Mouse (Mus musculus): ENCODE results near the gene Actn1. TPM values are rescaled to one million over a fixed set of nuclear protein-coding genes. Genes with fewer than 3 reads are reported as not detected.
"Not testable (repeated sequence)": the region's sequence is repeated elsewhere in the genome, so short reads cannot be mapped to it uniquely, and the experiment has no call there.

Actn1 gene
- polyA plus RNA-seq, 1 experiment from 2014 or later = 7.3 TPM

GRCm38 (mm10) chr12:80277428-80277827, 17.3 kb upstream of the Actn1 start:
- ATAC-seq = no peak
- H3K4me2 ChIP-seq (replicated peaks) = no peak overlapping the region
- H3K36me3 ChIP-seq = no peaks in the 10 kb centered on the region
- 86% methylated on average over 8 of the region's 8 CpGs for whole genome bisulfite sequencing
- no peaks in the 10 kb centered on the region for H3K9me3 ChIP-seq
- no peaks in the 10 kb centered on the region; the same call in 1 of the 2 replicates for H3K27me3 ChIP-seq
- no peak overlapping the region for H3K4me3 ChIP-seq (replicated peaks)
- H3K9ac ChIP-seq (replicated peaks) = no peak overlapping the region
- no peak overlapping the region for H3K27ac ChIP-seq
- peaks cover 7% of the 10 kb centered on the region for H3K4me1 ChIP-seq (replicated peaks)

- ATAC-seq = no peak
- Histone ChIP-seq H3K9ac (replicated peaks) (no peak overlapping the region), H3K36me3 (no peaks in the 10 kb centered on the region), H3K4me3 (replicated peaks) (no peak overlapping the region), H3K4me2 (replicated peaks) (no peak overlapping the region), H3K27ac (no peak overlapping the region), H3K27me3 (no peaks in the 10 kb centered on the region; the same call in 1 of the 2 replicates), H3K4me1 (replicated peaks) (peaks cover 7% of the 10 kb centered on the region), H3K9me3 (no peaks in the 10 kb centered on the region)
- WGBS = 92% methylated on average over 5 of the region's 5 CpGs
Observed at GRCm38 (mm10) chr12:80275187-80275820, 15.1 kb upstream of the Actn1 start.

- H3K4me1 ChIP-seq (replicated peaks) = peaks cover 7% of the 10 kb centered on the region
- peak overlapping the region; percentile 65; the same call in 1 of the 2 replicates for H3K27ac ChIP-seq
- H3K9me3 ChIP-seq = no peaks in the 10 kb centered on the region
- ATAC-seq = peak; percentile 76
- H3K4me3 ChIP-seq (replicated peaks) = peak overlapping the region; percentile 4; the same call in 1 of the 2 replicates
- no peak overlapping the region for H3K9ac ChIP-seq (replicated peaks)
- no peaks in the 10 kb centered on the region for H3K36me3 ChIP-seq
- WGBS = 20% methylated on average over 10 of the region's 10 CpGs
- peak overlapping the region; percentile 37 for H3K4me2 ChIP-seq (replicated peaks)
- no peaks in the 10 kb centered on the region; the same call in 1 of the 2 replicates for H3K27me3 ChIP-seq
Observed at GRCm38 (mm10) chr12:80273020-80273686, 13.0 kb upstream of the Actn1 start.

- Histone ChIP-seq H3K9me3 (no peaks in the 10 kb centered on the region), H3K9ac (replicated peaks) (no peak overlapping the region), H3K27ac (no peak overlapping the region), H3K4me3 (replicated peaks) (no peak overlapping the region), H3K4me2 (replicated peaks) (no peak overlapping the region), H3K4me1 (replicated peaks) (peaks cover 7% of the 10 kb centered on the region), H3K27me3 (no peaks in the 10 kb centered on the region), H3K36me3 (no peaks in the 10 kb centered on the region)
- WGBS = 32% methylated on average over 5 of the region's 5 CpGs
- no peak for ATAC-seq
Observed at GRCm38 (mm10) chr12:80271806-80272205, 11.6 kb upstream of the Actn1 start.

GRCm38 (mm10) chr12:80270924-80271323, 10.8 kb upstream of the Actn1 start:
- Histone ChIP-seq H3K9ac (replicated peaks) (no peak overlapping the region), H3K36me3 (no peaks in the 10 kb centered on the region), H3K4me2 (replicated peaks) (no peak overlapping the region), H3K9me3 (no peaks in the 10 kb centered on the region), H3K27ac (no peak overlapping the region), H3K27me3 (no peaks in the 10 kb centered on the region), H3K4me3 (replicated peaks) (no peak overlapping the region), H3K4me1 (replicated peaks) (peaks cover 7% of the 10 kb centered on the region)
- WGBS = 11% methylated on average over 3 of the region's 3 CpGs
- no peak for ATAC-seq

GRCm38 (mm10) chr12:80269303-80269702, 9.1 kb upstream of the Actn1 start:
- H3K4me1 ChIP-seq (replicated peaks) = peaks cover 7% of the 10 kb centered on the region
- no peak for ATAC-seq
- no peak overlapping the region for H3K4me2 ChIP-seq (replicated peaks)
- WGBS = 95% methylated on average over 2 of the region's 2 CpGs
- H3K27ac ChIP-seq = no peak overlapping the region
- H3K27me3 ChIP-seq = no peaks in the 10 kb centered on the region
- no peak overlapping the region for H3K9ac ChIP-seq (replicated peaks)
- H3K4me3 ChIP-seq (replicated peaks) = no peak overlapping the region
- H3K36me3 ChIP-seq = no peaks in the 10 kb centered on the region
- no peaks in the 10 kb centered on the region for H3K9me3 ChIP-seq

- Histone ChIP-seq H3K27me3 (no peaks in the 10 kb centered on the region), H3K9ac (replicated peaks) (no peak overlapping the region), H3K27ac (no peak overlapping the region), H3K9me3 (no peaks in the 10 kb centered on the region), H3K4me2 (replicated peaks) (no peak overlapping the region), H3K4me1 (replicated peaks) (peaks cover 1% of the 10 kb centered on the region), H3K36me3 (no peaks in the 10 kb centered on the region), H3K4me3 (replicated peaks) (no peak overlapping the region)
- ATAC-seq = no peak
- WGBS = 91% methylated on average over 6 of the region's 6 CpGs
Observed at GRCm38 (mm10) chr12:80267962-80268361, 7.8 kb upstream of the Actn1 start.

GRCm38 (mm10) chr12:80264388-80264787, 4.2 kb upstream of the Actn1 start:
- not testable (repeated sequence) for H3K9me3 ChIP-seq; H3K4me2 ChIP-seq (replicated peaks); H3K4me3 ChIP-seq (replicated peaks); H3K27ac ChIP-seq; H3K9ac ChIP-seq (replicated peaks); H3K36me3 ChIP-seq; ATAC-seq; H3K27me3 ChIP-seq; H3K4me1 ChIP-seq (replicated peaks)
- 91% methylated on average over 7 of the region's 7 CpGs for WGBS

GRCm38 (mm10) chr12:80260744-80261695, 849 bp upstream of the Actn1 start:
- peak overlapping the region; percentile 80 for H3K9ac ChIP-seq (replicated peaks)
- peak overlapping the region; percentile 39 for H3K27ac ChIP-seq
- H3K4me3 ChIP-seq (replicated peaks) = peak overlapping the region; percentile 80
- ATAC-seq = peak; percentile 19; the same call in 1 of the 2 replicates
- H3K36me3 ChIP-seq = no peaks in the 10 kb centered on the region
- H3K27me3 ChIP-seq = peaks cover 4% of the 10 kb centered on the region; the same call in 1 of the 2 replicates
- H3K4me1 ChIP-seq (replicated peaks) = peaks cover 17% of the 10 kb centered on the region
- no peaks in the 10 kb centered on the region for H3K9me3 ChIP-seq
- peak overlapping the region; percentile 93 for H3K4me2 ChIP-seq (replicated peaks)
- 11% methylated on average over 25 of the region's 25 CpGs for WGBS

GRCm38 (mm10) chr12:80259216-80260055, 735 bp downstream of the Actn1 start:
- WGBS = under 1% methylated on average over 64 of the region's 64 CpGs
- H3K36me3 ChIP-seq = no peaks in the 10 kb centered on the region

More at GRCm38 (mm10) chr12:80259216-80260055, 735 bp downstream of the Actn1 start:
- Histone ChIP-seq H3K27ac (peak overlapping the region; percentile 84), H3K27me3 (peaks cover 4% of the 10 kb centered on the region; the same call in 1 of the 2 replicates), H3K4me1 (replicated peaks) (peaks cover 17% of the 10 kb centered on the region), H3K4me3 (replicated peaks) (peak overlapping the region; percentile 80), H3K9me3 (no peaks in the 10 kb centered on the region), H3K4me2 (replicated peaks) (peak overlapping the region; percentile 93), H3K9ac (replicated peaks) (peak overlapping the region; percentile 80)
- ATAC-seq = peak; percentile 80

Measured in midbrain, embryonic 13.5 days (tissue).